Mouse (Mus musculus) urinary bladder, postnatal 25 days (tissue): ENCODE results near the gene Hsf5.

Source experiments
- DNase-seq: peaks from one replicate; pipeline ENCODE4 v3.0.0; 2022; ENCODE audit warnings: low spot score

The Hsf5 gene

DNA sequence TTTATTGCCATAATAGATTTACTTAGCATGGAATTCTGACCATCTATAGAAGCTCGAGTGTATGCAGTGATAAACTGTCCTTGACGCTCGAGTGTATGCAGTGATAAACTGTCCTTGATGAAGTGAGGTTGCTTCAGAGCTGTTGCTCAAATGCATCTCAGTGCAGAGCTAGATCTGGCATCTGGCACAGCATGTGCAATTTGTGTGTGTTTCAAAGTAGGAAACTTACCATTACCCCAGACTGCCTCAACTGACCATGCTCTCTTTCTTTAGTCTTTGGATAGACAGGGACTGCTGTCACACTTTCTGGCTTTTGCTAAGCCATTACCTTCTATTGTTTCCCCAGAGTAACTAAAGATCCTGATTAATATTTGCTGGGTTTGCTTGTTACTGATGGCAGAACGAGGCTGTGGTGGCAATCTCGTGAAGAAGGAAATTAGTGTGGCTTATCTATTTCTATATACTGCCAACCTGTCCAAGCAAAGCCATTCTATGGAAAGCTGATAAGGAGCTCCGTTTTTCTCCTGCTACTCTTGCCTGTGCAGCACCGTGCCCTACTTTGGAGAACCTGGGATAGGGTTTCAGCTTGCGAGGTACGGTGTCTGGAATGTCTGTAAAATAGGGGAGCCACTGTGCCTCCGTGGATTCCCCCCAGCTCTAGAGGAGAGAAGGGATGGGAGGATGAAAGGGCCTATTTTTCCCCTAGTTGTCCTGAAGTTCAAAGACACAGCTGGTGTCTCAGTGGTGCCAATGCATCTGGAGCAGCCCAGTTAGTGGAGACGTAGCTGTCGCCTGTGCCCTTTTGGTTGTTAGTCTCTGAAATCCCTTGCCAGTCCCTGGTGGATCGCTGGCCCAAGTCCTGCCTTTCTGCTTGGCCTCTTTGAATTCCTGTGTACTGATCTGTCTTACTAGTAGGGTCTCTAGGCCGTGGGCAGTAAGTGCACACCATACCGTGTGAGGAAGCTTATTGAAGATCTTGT, 70.6 kb downstream of the Hsf5 start:
- no peak for DNase-seq

DNA sequence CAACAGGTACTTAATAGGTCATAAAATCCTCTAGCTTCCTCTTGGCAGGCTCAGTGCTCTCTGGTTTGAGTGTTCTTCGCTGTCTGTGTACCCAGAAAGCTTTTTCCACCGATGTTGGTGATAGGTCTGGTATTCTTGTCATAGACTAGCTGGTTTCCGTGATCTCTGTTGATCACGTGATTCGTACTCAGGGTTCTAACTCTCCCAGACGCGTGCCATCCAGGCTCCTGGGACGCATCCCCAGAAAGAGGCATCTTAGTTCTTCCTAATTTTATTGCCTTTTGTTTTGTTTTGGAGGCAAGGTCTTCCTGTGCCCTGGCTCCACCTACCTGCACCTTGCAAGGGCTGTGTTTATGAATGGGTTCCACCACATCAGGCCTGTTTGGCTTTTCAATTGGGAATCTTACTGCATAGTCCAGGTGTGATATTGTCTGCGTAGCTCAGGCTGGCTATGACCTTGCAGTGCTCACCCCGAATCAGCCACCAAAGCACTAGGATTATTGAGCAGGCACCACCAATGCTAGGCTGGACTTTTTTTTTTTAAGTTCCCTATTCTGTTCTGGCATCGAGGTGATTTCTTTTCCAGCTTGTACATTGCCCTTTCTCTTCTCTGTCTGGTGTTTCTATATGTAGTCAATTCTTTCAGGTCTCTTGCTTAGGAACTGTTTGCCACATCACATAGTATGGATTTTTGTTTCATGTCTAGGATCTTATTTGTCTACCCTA, 71.7 kb downstream of the Hsf5 start:
- DNase-seq: no peak

GRCm38 (mm10) chr11:87689402-87689808, 72.4 kb downstream of the Hsf5 start:
- peak; percentile 54 for DNase-seq

- DNase-seq: no peak
Observed at GRCm38 (mm10) chr11:87690054-87690740, 73.2 kb downstream of the Hsf5 start.

DNA sequence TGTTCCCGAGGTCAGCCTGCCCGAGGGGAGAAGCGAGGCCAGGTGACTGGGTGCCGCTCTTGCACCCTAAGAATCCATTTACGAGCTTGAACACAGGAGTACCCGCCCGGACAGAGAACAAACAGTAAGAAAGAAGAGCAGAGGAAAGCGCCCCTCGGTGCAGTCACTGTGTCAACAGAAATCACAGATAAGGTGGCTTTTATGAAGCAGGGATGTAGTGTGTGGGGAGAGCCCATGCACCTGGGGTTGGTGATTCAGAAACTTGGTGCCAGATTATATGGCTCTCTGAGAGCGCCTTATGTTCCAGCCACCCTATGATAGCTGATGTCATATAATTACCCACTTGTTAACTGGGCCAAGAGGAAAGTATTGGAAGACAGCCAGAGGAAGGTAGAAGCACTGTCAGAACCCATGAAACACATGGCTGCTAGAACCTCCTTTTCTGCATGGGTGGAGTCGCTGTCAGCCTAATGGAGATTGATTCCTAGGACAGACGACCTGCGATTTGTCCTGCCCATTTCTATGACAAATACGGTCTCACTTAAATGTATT, 80.2 kb downstream of the Hsf5 start:
- DNase-seq: no peak

DNA sequence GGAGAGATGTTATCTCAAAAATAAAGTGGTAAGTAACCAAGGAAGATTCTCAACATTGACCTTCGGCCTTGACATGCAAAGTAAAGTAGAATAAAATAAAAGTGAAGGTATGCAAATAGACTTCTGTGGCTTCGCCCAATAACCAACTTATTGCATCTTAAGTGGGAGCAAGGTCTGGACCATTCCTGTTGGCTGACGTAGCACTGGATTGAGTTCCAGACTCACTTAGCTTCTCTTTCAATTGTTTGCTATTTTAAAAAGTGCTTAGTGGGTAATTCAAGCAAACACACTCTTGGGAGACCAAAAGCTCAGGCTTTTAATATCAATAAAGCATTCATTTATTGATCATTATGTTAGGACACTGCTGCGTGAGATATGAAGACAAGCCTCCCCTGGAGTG, 81.2 kb downstream of the Hsf5 start:
- no peak for DNase-seq

GRCm38 (mm10) chr11:87701108-87701507, 84.1 kb downstream of the Hsf5 start:
- DNase-seq: no peak

- no peak for DNase-seq
Observed at GRCm38 (mm10) chr11:87701877-87702620, 85.1 kb downstream of the Hsf5 start.

GRCm38 (mm10) chr11:87703654-87704053, 86.7 kb downstream of the Hsf5 start:
- DNase-seq: no peak

DNA sequence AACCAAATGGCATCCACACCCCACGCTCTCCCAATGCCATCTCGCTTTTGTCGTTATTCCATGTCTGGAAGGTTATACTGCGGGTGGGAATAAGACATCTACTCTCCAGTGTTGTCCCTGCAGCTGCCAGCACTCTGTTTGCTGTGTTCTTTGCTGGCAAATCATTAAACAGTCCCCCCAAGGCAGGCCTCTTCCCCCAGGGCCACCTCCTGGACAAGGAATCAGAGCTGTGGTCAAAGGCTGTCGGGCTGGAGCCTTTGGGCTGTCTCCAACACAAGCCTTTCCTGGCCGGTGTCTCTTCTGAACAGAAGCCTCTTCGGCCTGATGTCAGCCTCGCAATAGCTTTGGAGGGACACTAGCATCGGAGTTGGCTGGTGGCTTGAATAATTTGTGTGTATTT, 87.3 kb downstream of the Hsf5 start:
- DNase-seq: no peak

DNA sequence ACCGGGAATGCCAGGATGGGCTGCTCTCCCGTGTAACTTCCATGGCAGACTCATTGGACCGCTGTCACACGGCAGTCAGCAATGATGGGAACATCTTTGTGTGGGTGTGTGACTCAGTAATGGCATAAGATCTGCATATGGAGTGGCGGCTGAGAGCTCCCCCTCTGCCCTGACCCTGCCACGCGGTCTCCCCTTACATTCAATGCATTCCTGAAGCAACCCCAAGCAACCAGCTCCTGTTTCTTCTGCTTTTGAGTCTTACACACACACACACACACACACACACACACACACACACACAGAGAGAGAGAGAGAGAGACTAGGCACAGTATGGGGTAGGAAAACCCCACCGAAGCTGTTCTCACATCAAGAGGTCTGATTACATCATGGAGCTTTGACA, 90.6 kb downstream of the Hsf5 start:
- DNase-seq: no peak

DNA sequence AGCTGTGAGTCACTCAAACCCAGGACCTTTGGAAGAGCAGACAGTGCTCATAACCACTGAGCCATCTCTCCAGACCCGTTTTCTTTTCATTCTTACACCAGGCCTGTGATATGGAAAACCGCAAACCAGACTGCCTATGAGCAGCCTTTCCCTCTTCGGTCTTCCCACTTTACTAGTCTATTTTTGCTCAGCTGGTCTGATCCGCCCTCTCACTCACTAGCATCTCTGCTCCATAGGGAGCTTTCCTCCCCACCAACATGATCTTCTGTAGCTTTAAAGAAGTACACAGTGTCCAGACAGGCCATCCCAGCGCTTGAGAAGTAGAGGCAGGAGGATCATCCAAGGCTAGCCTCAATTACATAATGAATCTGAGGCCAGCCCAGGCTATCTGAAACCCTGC, 92.0 kb downstream of the Hsf5 start:
- no peak for DNase-seq
